In genomic region chr11:105964691-105965090, GRCm38 (mm10) we compare ENCODE assay signal across 19 mouse cellular contexts. TPM values are rescaled to one million over a fixed set of nuclear protein-coding genes. Genes with fewer than 3 reads are reported as not detected.
DNase-seq lines count a peak whose midpoint lies in the region; ATAC-seq and TF ChIP-seq lines count a peak whose summit lies in the region.
"Had no signal": no experiment of that assay in that cellular context is flagged by ENCODE, and none has a peak within 500 bp of the region (broad histone marks: within the 10 kb centered on the region; RNA-seq: fewer than 3 reads in every experiment).

No protein-coding gene starts in this region.

- in situ Hi-C loops in CH12.LX (cut with MboI; ENCODE audit: low pct_ligation_motif_present, low pct_unique_long_range_greater_than_20kb, low sequenced_read_pairs) = no loop called here

- no peak for TF ChIP-seq EP300 in liver, postnatal 0 days (IDR thresholded peaks at IDR 0.05; ENCODE audit: low read depth)
- TF ChIP-seq EP300 in CH12.LX (IDR thresholded peaks at IDR 0.05; ENCODE audit: low read length) = no peak

- peak; percentile 25; the same call in 1 of the 2 replicates for TF ChIP-seq CTCF in gastrocnemius, adult 2 months (IDR thresholded peaks at IDR 0.05)
- TF ChIP-seq CTCF in liver, postnatal 0 days (IDR thresholded peaks at IDR 0.05; ENCODE audit: low read depth) = 0 out of 2 replicates have a peak, but pooled peaks have one; percentile 30
- peak in 1 of 2 experiments; percentile 35; a peak in 1 of 4 replicates for TF ChIP-seq CTCF in CH12.LX (conservative IDR thresholded peaks at IDR 0.05 in 1 of 2, IDR thresholded peaks at IDR 0.05 in 1 of 2; ENCODE audit: low read depth in 2 of 2, low read length in 2 of 2)

- dilution Hi-C loops in CH12.LX (cut with MboI; ENCODE audit: extremely low pct_ligation_motif_present, extremely low pct_unique_long_range_greater_than_20kb, low sequenced_read_pairs) = no loop called here

- H3K27ac ChIP-seq in gastrocnemius, adult 2 months = no peak overlapping the region
- H3K27ac ChIP-seq in liver, postnatal 0 days (ENCODE audit: low read depth) = no peak overlapping the region
- H3K27ac ChIP-seq in liver, embryonic 12.5 days = no peak overlapping the region
- H3K27ac ChIP-seq in CH12.LX (ENCODE audit: insufficient read depth, low read depth) = no peak overlapping the region
- H3K27ac ChIP-seq in midbrain, embryonic 10.5 days (replicated peaks) = no peak overlapping the region
- H3K27ac ChIP-seq: neural tube, embryonic 15.5 days had no signal

- TF ChIP-seq RAD21 in CH12.LX (IDR thresholded peaks at IDR 0.05; ENCODE audit: low read depth, low read length) = no peak; the same call in 1 of the 2 replicates

- peaks cover 38% of the 10 kb centered on the region for H3K27me3 ChIP-seq in liver, postnatal 0 days (ENCODE audit: insufficient read depth, low read length)
- H3K27me3 ChIP-seq in liver, embryonic 12.5 days (replicated peaks) = peaks cover 56% of the 10 kb centered on the region
- H3K27me3 ChIP-seq in CH12.LX (replicated peaks) = peaks cover 38% of the 10 kb centered on the region
- H3K27me3 ChIP-seq in midbrain, embryonic 10.5 days (ENCODE audit: low read depth, poor library complexity, severe bottlenecking) = peaks cover 44% of the 10 kb centered on the region

- no peaks in the 10 kb centered on the region for H3K36me3 ChIP-seq in liver, postnatal 0 days (replicated peaks; ENCODE audit: insufficient read depth, low read length)
- no peaks in the 10 kb centered on the region for H3K36me3 ChIP-seq in liver, embryonic 12.5 days
- H3K36me3 ChIP-seq in CH12.LX (replicated peaks in 1 of 2; ENCODE audit: control insufficient read depth in 1 of 2, insufficient read depth in 1 of 2, low read length in 1 of 2) = no peaks in the 10 kb centered on the region
- no peaks in the 10 kb centered on the region for H3K36me3 ChIP-seq in midbrain, embryonic 10.5 days
- H3K36me3 ChIP-seq: neural tube, embryonic 15.5 days had no signal

- no peak overlapping the region for H3K9ac ChIP-seq in liver, postnatal 0 days (replicated peaks)
- H3K9ac ChIP-seq in liver, embryonic 12.5 days = no peak overlapping the region
- no peak overlapping the region for H3K9ac ChIP-seq in CH12.LX (ENCODE audit: insufficient read depth, low read depth)
- H3K9ac ChIP-seq: neural tube, embryonic 15.5 days had no signal

- peaks cover 5% of the 10 kb centered on the region; the same call in 1 of the 2 replicates for H3K4me1 ChIP-seq in liver, postnatal 0 days (ENCODE audit: insufficient read depth)
- H3K4me1 ChIP-seq in liver, embryonic 12.5 days = peaks cover 6% of the 10 kb centered on the region
- peaks cover 2 to 10% of the 10 kb centered on the region in 2 experiments; a peak in 3 of 4 replicates for H3K4me1 ChIP-seq in CH12.LX (ENCODE audit: control insufficient read depth in 1 of 2, insufficient read depth in 2 of 2)
- peaks cover 21% of the 10 kb centered on the region for H3K4me1 ChIP-seq in midbrain, embryonic 10.5 days

- no peak for ATAC-seq in liver, postnatal 0 days
- ATAC-seq in liver, embryonic 12.5 days = no peak
- peak; percentile 60; the same call in 1 of the 2 replicates for ATAC-seq in erythroblast, adult 5-6 weeks (replicated peaks; ENCODE audit: low FRiP score, poor library complexity, severe bottlenecking)

- no peaks in the 10 kb centered on the region for H3K79me2 ChIP-seq in CH12.LX (replicated peaks; ENCODE audit: control insufficient read depth, extremely low read depth, insufficient read depth, poor library complexity, severe bottlenecking)

- no peak for DNase-seq in gastrocnemius, adult 2 months
- no peak for DNase-seq in gastrocnemius, adult 8-10 months (ENCODE audit: low spot score in 2 of 2)
- DNase-seq in liver, postnatal 0 days = no peak
- peak; percentile 24 for DNase-seq in CH12.LX (ENCODE audit: extremely low read depth)
- DNase-seq in frontal cortex, postnatal 14 days (ENCODE audit: low spot score in 2 of 2) = no peak
- DNase-seq in midbrain, embryonic 10.5 days (ENCODE audit: low spot score) = no peak
- DNase-seq: cerebellum, adult 11-12 months; kidney, adult 9 months; left cerebral cortex, postnatal 4 days; lung, postnatal 4 days; right cerebral cortex, adult 18-20 months had no signal

- intact Hi-C loops in gastrocnemius, adult 2 months (cut with DNase I) = no loop called here

- no peak overlapping the region for H3K4me3 ChIP-seq in gastrocnemius, adult 2 months
- H3K4me3 ChIP-seq in liver, postnatal 0 days (ENCODE audit: low read depth, low read length) = no peak overlapping the region
- no peak overlapping the region for H3K4me3 ChIP-seq in liver, embryonic 12.5 days
- no peak overlapping the region for H3K4me3 ChIP-seq in CH12.LX (replicated peaks in 1 of 3; ENCODE audit: low read depth in 2 of 3, low read length in 2 of 3, poor library complexity in 1 of 3)
- no peak overlapping the region for H3K4me3 ChIP-seq in midbrain, embryonic 10.5 days
- H3K4me3 ChIP-seq: neural tube, embryonic 15.5 days had no signal

- WGBS in liver, postnatal 0 days (ENCODE audit: insufficient replicate concordance) = 66% methylated on average over 5 of the region's 5 CpGs
- 49% methylated on average over 5 of the region's 5 CpGs for WGBS in liver, embryonic 12.5 days (ENCODE audit: insufficient replicate concordance)
- 60% methylated on average over 5 of the region's 5 CpGs for WGBS in midbrain, embryonic 10.5 days

- no peak overlapping the region for H3K4me2 ChIP-seq in liver, postnatal 0 days (ENCODE audit: low read depth, low read length)
- H3K4me2 ChIP-seq in liver, embryonic 12.5 days = no peak overlapping the region
- H3K4me2 ChIP-seq in CH12.LX (ENCODE audit: insufficient read depth, low read depth, poor library complexity, severe bottlenecking) = no peak overlapping the region
- H3K4me2 ChIP-seq: heart, embryonic 11.5 days; neural tube, embryonic 15.5 days had no signal

- H3K9me3 ChIP-seq in liver, postnatal 0 days (ENCODE audit: low read length) = no peaks in the 10 kb centered on the region
- no peaks in the 10 kb centered on the region for H3K9me3 ChIP-seq in liver, embryonic 12.5 days (replicated peaks)
- peaks cover 2% of the 10 kb centered on the region for H3K9me3 ChIP-seq in CH12.LX (replicated peaks; ENCODE audit: low read length)
- no peaks in the 10 kb centered on the region for H3K9me3 ChIP-seq in midbrain, embryonic 10.5 days (replicated peaks)
- H3K9me3 ChIP-seq: neural tube, embryonic 15.5 days had no signal

- no peak for TF ChIP-seq POLR2A in CH12.LX (IDR thresholded peaks at IDR 0.05; ENCODE audit: low read depth, low read length)

TF ChIP-seq in CH12.LX, 34 proteins besides CTCF, POLR2A, EP300 and RAD21:
- TF ChIP-seq E2F4 (IDR thresholded peaks at IDR 0.05; ENCODE audit: insufficient replicate concordance, low read depth, low read length) (no peak), ZNF384 (IDR thresholded peaks at IDR 0.05; ENCODE audit: low read depth, low read length) (peak; percentile 62; the same call in 1 of the 2 replicates)

RNA-seq across cellular contexts. Expression of gene Ace, which starts 3.1 kb away (rescaled TPM):
- 10 to 100 TPM; 18.4 to 24.6 TPM for total RNA-seq in gastrocnemius, adult 2 months (2021)
- total RNA-seq in gastrocnemius, adult 8-10 months (2022) = 10 to 100 TPM in 3 of 4 experiments, 1 to 10 TPM in 1; 9.4 to 21.2 (median 13.4) TPM
- polyA plus RNA-seq in liver, postnatal 0 days (2015; fragmentation: Nextera tagmentation; extraction: Ambion mirVana) = 0.07 and 0.09 TPM in 2 replicates
- polyA plus RNA-seq in liver, embryonic 12.5 days (2016; fragmentation: Nextera tagmentation; extraction: Ambion mirVana) = 0.07 TPM in 2 replicates
- total RNA-seq in CH12.LX (2012; rRNA removed) = 0.04 and 0.08 TPM in 2 replicates
- total RNA-seq in CH12.LX (2014; rRNA removed) = not detected in 2 replicates
- polyA plus RNA-seq in CH12.LX (2012; ENCODE audit: insufficient read length, low read depth) = not detected in 2 replicates
- total RNA-seq in erythroblast, adult 5-6 weeks (2015; ENCODE audit: low replicate concordance) = 0.96 and 7.3 TPM in 2 replicates
- total RNA-seq in erythroblast, adult 5-6 weeks (2017; ENCODE audit: low replicate concordance) = 2.3 and 5.3 TPM in 2 replicates
- polyA plus RNA-seq in midbrain, embryonic 10.5 days (2016; fragmentation: Nextera tagmentation; extraction: Ambion mirVana) = 0.75 and 0.85 TPM in 2 replicates

RNA-seq across cellular contexts. Expression of gene Cyb561, which starts 11.6 kb away (rescaled TPM):
- 1 to 10 TPM; 3.9 to 4.7 TPM for total RNA-seq in gastrocnemius, adult 2 months (2021)
- 1 to 10 TPM; 2.8 to 5.2 (median 3.8) TPM for total RNA-seq in gastrocnemius, adult 8-10 months (2022)
- 0.89 and 0.96 TPM in 2 replicates for polyA plus RNA-seq in liver, postnatal 0 days (2015; fragmentation: Nextera tagmentation; extraction: Ambion mirVana)
- 1.9 TPM in 2 replicates for polyA plus RNA-seq in liver, embryonic 12.5 days (2016; fragmentation: Nextera tagmentation; extraction: Ambion mirVana)
- 2.6 and 3.9 TPM in 2 replicates for total RNA-seq in CH12.LX (2012; rRNA removed)
- total RNA-seq in CH12.LX (2014; rRNA removed) = 0.16 and 0.20 TPM in 2 replicates
- 0.18 and 0.51 TPM in 2 replicates for polyA plus RNA-seq in CH12.LX (2012; ENCODE audit: insufficient read length, low read depth)
- total RNA-seq in erythroblast, adult 5-6 weeks (2015; ENCODE audit: low replicate concordance) = 0.77 TPM in 1 of 2 replicates, not detected in the other
- 0.28 and 0.77 TPM in 2 replicates for total RNA-seq in erythroblast, adult 5-6 weeks (2017; ENCODE audit: low replicate concordance)
- polyA plus RNA-seq in midbrain, embryonic 10.5 days (2016; fragmentation: Nextera tagmentation; extraction: Ambion mirVana) = 12.1 and 12.3 TPM in 2 replicates

RNA-seq across cellular contexts. Expression of gene Ace3, which starts 29.8 kb away (rescaled TPM):
- total RNA-seq in gastrocnemius, adult 2 months (2021) = not detected
- not detected for total RNA-seq in gastrocnemius, adult 8-10 months (2022)
- polyA plus RNA-seq in liver, postnatal 0 days (2015; fragmentation: Nextera tagmentation; extraction: Ambion mirVana) = not detected in 2 replicates
- not detected in 2 replicates for polyA plus RNA-seq in liver, embryonic 12.5 days (2016; fragmentation: Nextera tagmentation; extraction: Ambion mirVana)
- not detected in 2 replicates for total RNA-seq in CH12.LX (2012; rRNA removed)
- total RNA-seq in CH12.LX (2014; rRNA removed) = not detected in 2 replicates
- not detected in 2 replicates for polyA plus RNA-seq in CH12.LX (2012; ENCODE audit: insufficient read length, low read depth)
- not detected in 2 replicates for total RNA-seq in erythroblast, adult 5-6 weeks (2015; ENCODE audit: low replicate concordance)
- not detected in 2 replicates for total RNA-seq in erythroblast, adult 5-6 weeks (2017; ENCODE audit: low replicate concordance)
- polyA plus RNA-seq in midbrain, embryonic 10.5 days (2016; fragmentation: Nextera tagmentation; extraction: Ambion mirVana) = not detected in 2 replicates
- total RNA-seq: adrenal gland, postnatal 4 days; hematopoietic stem cell, adult 5-6 weeks; layer of hippocampus, postnatal 10 days; left cerebral cortex, postnatal 4 days had no signal
- polyA plus RNA-seq: heart, embryonic 11.5 days; neural tube, embryonic 15.5 days had no signal

RNA-seq across cellular contexts. Expression of gene Kcnh6, which starts 43.2 kb away (rescaled TPM):
- total RNA-seq in gastrocnemius, adult 2 months (2021) = not detected
- total RNA-seq in gastrocnemius, adult 8-10 months (2022) = not detected
- 0.02 TPM in 1 of 2 replicates, not detected in the other for polyA plus RNA-seq in liver, postnatal 0 days (2015; fragmentation: Nextera tagmentation; extraction: Ambion mirVana)
- polyA plus RNA-seq in liver, embryonic 12.5 days (2016; fragmentation: Nextera tagmentation; extraction: Ambion mirVana) = 0.06 and 0.08 TPM in 2 replicates
- total RNA-seq in CH12.LX (2012; rRNA removed) (0.13 and 0.25 TPM in 2 replicates), CH12.LX (2014; rRNA removed) (not detected in 2 replicates)
- 0.19 TPM in 2 replicates for polyA plus RNA-seq in CH12.LX (2012; ENCODE audit: insufficient read length, low read depth)
- total RNA-seq in erythroblast, adult 5-6 weeks (2015; ENCODE audit: low replicate concordance) = not detected in 2 replicates
- total RNA-seq in erythroblast, adult 5-6 weeks (2017; ENCODE audit: low replicate concordance) = 0.68 TPM in 1 of 2 replicates, not detected in the other
- 0.31 and 0.33 TPM in 2 replicates for polyA plus RNA-seq in midbrain, embryonic 10.5 days (2016; fragmentation: Nextera tagmentation; extraction: Ambion mirVana)
- total RNA-seq: monocyte, adult 5-6 weeks had no signal
